Mouse (Mus musculus) layer of hippocampus, postnatal 14 days (tissue): ENCODE measurements around the gene Otud7a. TPM values are rescaled to one million over a fixed set of nuclear protein-coding genes. Genes with fewer than 3 reads are reported as not detected.

Experiments used
- DNase-seq, 2 experiments: peaks; one replicate each; pipeline ENCODE4 v3.0.0; 2021 to 2022; ENCODE audit warnings: low spot score in 2 of 2, mixed read lengths in 1 of 2
- total RNA-seq, 2 experiments: library from RNA; stranded (reverse); gene quantifications; 2 replicates each; pipeline ENCODE4 v1.2.3; 2021

The Otud7a gene
- total RNA-seq, 2 experiments from 2014 or later: 61.8 to 65.4 TPM

DNA sequence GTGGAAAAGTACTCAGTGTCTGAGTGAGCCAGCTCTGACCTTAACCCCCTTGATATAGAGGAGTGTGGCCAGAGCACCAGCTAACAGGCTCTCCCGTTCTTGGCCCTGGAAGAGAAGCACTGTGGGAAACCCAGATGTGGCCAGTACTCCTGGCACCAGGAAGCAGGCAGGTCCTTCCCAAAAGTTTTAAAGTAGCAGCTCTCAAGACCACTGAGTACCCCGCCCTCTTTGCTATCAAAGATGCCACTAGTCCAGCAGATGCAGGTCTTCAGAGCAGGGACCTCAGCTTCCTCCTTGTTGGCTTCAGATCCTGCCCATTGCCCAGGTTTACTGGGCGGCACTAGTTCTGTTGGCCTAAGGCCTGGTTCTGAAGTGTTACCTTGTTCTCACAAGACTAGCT lies 318.0 kb downstream of the Otud7a start:
- no peak for DNase-seq

DNA sequence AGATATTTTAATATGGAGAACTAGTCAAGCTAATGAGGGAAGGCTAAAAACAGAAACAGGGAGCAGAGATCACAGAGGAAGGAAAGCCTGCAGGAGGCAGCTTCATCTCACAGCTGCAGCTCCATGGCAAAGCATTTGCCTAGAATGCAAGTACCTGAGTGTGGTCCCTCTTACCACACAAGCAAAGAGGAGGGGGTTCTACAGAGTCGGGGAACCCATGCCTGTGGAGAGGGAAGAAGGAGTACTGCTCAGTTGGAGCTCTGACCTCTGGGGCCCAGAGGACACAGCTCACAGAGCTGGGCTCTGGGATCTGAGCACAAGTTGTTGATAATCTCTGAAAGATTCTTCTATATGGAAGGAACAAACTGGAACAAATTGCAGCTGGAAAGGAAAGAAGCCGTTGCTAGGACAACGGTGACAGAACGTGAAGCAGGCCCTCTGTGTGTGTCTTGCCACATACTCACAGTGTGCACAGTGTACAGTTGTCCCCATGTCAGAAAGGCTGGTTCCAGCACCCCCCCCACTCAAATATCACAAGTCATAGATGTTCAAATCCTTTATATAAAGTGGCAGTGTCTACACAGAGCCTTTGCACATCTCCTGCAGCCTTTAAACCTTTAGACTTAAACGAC lies 324.0 kb downstream of the Otud7a start:
- DNase-seq: no peak

GRCm38 (mm10) chr7:63773268-63773667 lies 328.7 kb downstream of the Otud7a start:
- no peak for DNase-seq

DNA sequence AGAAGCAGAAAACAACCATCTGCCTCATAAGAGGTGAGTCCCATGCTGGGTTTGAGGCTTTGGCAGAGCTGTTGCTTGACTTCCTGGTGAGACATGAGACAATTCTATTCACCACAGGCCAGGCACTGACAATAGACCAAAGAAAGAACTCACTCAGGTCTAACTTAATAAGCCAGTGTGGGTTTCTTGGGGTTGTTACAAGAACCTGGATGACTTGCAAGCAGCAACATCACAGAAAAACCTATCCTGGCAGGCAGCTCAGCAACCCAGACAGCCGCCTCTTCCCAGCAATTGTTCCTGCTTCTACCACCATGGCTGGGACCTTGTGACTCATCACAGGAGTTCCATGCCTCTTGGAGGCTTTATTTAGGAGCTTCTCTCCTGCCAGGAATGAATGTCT lies 329.7 kb downstream of the Otud7a start:
- no peak for DNase-seq

- no peak for DNase-seq
These were observed 332.8 kb downstream of the Otud7a start for GRCm38 (mm10) chr7:63777328-63777727.

DNA sequence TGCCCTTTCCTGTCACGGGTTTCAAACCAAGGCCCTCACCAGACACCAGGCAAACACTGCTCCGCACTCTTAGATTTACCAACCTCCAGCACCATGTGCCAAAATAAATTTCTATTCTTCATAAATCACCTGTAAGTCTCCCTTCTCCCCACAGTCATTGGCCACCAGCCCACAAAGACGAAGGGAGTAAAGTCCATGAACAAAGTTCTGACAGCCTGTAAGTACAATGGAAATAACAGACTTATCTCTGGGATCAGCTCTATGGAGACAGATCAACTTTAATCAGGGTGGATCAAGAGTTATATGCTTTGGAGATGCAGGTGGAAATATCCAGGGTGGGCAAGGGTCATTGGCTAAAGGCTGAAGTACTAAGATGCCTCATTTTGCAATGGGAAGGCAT lies 336.3 kb downstream of the Otud7a start:
- no peak for DNase-seq

DNA sequence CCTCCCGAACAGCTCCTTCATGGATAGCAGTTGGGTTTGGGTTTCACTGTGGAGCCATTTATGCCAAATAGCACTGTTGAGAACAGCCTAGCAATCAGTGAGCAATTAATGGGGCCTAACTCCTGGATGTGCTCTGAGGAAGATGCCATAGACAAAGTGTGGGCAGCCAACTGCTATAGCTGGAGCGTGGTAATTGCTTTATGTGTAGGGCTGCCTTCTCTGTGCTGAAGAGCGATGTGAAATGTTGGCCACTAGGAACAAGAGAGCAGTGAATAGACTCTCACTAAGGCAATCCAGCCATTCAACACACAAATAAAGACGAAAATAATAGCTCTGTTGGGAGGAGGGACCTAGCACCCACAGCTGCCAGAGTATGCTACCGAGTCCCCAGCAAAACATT lies 345.2 kb downstream of the Otud7a start:
- no peak for DNase-seq

- DNase-seq: peak in 1 of 2 experiments; percentile 40
These were observed 351.6 kb downstream of the Otud7a start for GRCm38 (mm10) chr7:63796001-63796632.

DNA sequence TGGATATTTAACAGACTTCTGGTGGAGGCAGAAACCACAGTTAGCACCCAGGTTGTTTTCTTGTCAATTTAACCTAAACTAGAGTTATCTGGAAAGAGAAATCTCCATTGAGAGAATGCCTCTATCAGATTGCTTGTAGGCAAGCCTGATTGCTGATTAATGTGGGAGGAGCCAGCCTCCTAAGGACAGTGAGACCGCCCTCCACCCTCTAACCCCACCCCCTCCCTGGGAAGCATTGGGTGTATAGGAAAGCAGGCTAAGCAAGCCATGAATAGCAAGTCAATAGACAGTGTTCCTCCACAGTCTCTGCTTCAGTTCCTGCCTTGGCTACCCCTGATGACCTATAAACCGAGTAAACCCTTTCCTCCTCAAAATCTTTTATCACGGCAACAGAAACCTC lies 353.9 kb downstream of the Otud7a start:
- no peak for DNase-seq

DNA sequence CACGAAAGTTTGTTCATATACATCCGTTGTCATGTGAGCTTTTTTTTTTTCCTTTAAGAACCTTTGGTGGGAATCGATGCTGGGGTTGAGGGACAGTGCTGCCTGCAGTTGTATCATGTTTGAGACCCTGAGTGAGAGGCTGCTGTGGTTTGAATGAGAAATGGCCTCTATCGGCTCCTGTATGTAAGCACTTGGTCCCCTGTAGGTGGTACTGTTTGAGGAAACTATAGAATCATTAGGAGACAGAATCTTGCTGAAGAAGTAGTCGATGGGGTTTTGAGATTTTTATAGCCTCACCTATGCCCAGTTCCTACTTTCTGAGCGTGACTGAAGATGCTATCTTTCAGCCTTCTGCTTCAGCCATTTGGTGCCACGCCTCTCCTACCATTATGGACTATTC lies 354.8 kb downstream of the Otud7a start:
- no peak for DNase-seq

DNA sequence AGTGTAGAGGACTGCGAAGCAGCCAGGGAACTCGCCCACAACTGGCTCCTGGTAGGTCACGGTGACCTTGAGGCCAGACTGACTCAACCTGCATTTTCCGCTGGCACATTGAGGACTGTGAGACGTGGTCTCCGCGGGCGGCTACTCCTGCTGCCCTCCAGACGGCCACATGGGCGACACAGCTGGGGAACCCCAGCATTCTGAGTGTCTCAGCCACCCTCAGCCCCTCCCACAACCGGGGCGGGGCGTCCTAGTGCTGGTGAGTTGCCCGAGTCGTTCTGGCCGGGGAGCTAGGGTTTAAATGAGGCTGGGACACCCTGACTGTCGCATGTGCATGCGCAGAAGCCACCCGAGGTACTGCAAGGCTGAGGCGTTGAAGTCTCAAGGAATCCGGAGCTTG lies 358.2 kb downstream of the Otud7a start:
- no peak for DNase-seq

Other genes with a start within 250 kb of the Otud7a start
- gene Chrna7, start 232.2 kb upstream of the Otud7a start, total RNA-seq: 10 to 100 TPM; 45.1 to 51.2 TPM